Mouse (Mus musculus) MEL (cell line): ENCODE data around the gene Rnf144b. TPM values are rescaled to one million over a fixed set of nuclear protein-coding genes. Genes with fewer than 3 reads are reported as not detected.

Experiments
- DNase-seq: peaks from one replicate; pipeline ENCODE4 v3.0.0; 2011; ENCODE audit warnings: low read depth, low spot score
- H3K27ac ChIP-seq: 2 replicates; pipeline ENCODE4 v1.5.1; 2012; ENCODE audit warnings: low read depth, mild to moderate bottlenecking, control low read depth, low read length, moderate library complexity; ENCODE audit not compliant: control insufficient read depth
- H3K27me3 ChIP-seq, 2 experiments: fragments of 150-350 bp in 1 of 2; sonication (generic) in 1 of 2; 2 replicates each; pipeline ENCODE4 v1.6.1; 2012; ENCODE audit warnings: low read length in 2 of 2, mild to moderate bottlenecking in 2 of 2, improper control_type of control experiment in 1 of 2, moderate library complexity in 1 of 2; ENCODE audit not compliant: insufficient read depth in 2 of 2, control insufficient read depth in 1 of 2
- H3K36me3 ChIP-seq, 2 experiments: 2 replicates each; pipeline ENCODE4 v1.6.1; 2012 to 2014; ENCODE audit warnings: low read length in 2 of 2, improper control_type of control experiment in 1 of 2, inconsistent platforms in 1 of 2, mild to moderate bottlenecking in 1 of 2; ENCODE audit not compliant: insufficient read depth in 2 of 2, control insufficient read depth in 1 of 2
- H3K4me1 ChIP-seq, 2 experiments: fragments of 150-350 bp in 1 of 2; sonication (generic) in 1 of 2; 2 replicates each; pipeline ENCODE4 v1.6.1; 2012; ENCODE audit warnings: low read length in 2 of 2, improper control_type of control experiment in 1 of 2, mild to moderate bottlenecking in 1 of 2; ENCODE audit not compliant: insufficient read depth in 2 of 2, control insufficient read depth in 1 of 2
- H3K4me3 ChIP-seq, 2 experiments: fragments of 150-350 bp in 1 of 2; sonication (generic) in 1 of 2; 2 replicates each; pipeline ENCODE4 v1.5.1; 2012; ENCODE audit warnings: low read depth in 2 of 2, low read length in 2 of 2, mild to moderate bottlenecking in 2 of 2, moderate library complexity in 2 of 2, control low read depth in 1 of 2, improper control_type of control experiment in 1 of 2; ENCODE audit not compliant: control insufficient read depth in 1 of 2, insufficient read depth in 1 of 2
- H3K79me2 ChIP-seq: 2 replicates; pipeline ENCODE4 v1.6.1; 2012; ENCODE audit warnings: mild to moderate bottlenecking, low read length, moderate library complexity; ENCODE audit not compliant: control insufficient read depth, poor library complexity, insufficient read depth
- H3K9ac ChIP-seq: 2 replicates; pipeline ENCODE4 v1.6.1; 2012; ENCODE audit warnings: low read depth, mild to moderate bottlenecking, control low read depth, low read length, moderate library complexity; ENCODE audit not compliant: control insufficient read depth, poor library complexity, severe bottlenecking
- H3K9me3 ChIP-seq: fragments of 150-350 bp; sonication (generic); replicated peaks from 2 replicates; pipeline ENCODE4 v1.6.1; 2012; ENCODE audit warnings: mild to moderate bottlenecking, low read length, improper control_type of control experiment, moderate library complexity; ENCODE audit not compliant: insufficient read depth
- BHLHE40 ChIP-seq: IDR thresholded peaks from 2 replicates; pipeline ENCODE4 v1.6.1; 2012; ENCODE audit warnings: low read depth, mild to moderate bottlenecking, inconsistent platforms, low read length, improper control_type of control experiment, borderline replicate concordance
- CHD1 ChIP-seq: IDR thresholded peaks from 2 replicates; pipeline ENCODE4 v1.6.1; 2012; ENCODE audit warnings: low read depth, mild to moderate bottlenecking, inconsistent platforms, low read length, improper control_type of control experiment
- CTCF ChIP-seq, 3 experiments: IDR thresholded peaks in 2 of 3; conservative IDR thresholded peaks in 1 of 3; 2 replicates each; pipeline ENCODE4 v1.5.1; 2011 to 2012; ENCODE audit warnings: low read length in 3 of 3, low read depth in 2 of 3, mild to moderate bottlenecking in 2 of 3, improper control_type of control experiment in 1 of 3, inconsistent platforms in 1 of 3, mixed read lengths in 1 of 3, moderate library complexity in 1 of 3; ENCODE audit not compliant: control insufficient read depth in 1 of 3, insufficient read depth in 1 of 3, poor library complexity in 1 of 3, severe bottlenecking in 1 of 3
- E2F4 ChIP-seq: IDR thresholded peaks from 2 replicates; pipeline ENCODE4 v1.6.1; 2011; ENCODE audit warnings: low read depth, low read length, improper control_type of control experiment, borderline replicate concordance
- ELF1 ChIP-seq: IDR thresholded peaks from 2 replicates; pipeline ENCODE4 v1.6.1; 2014; ENCODE audit warnings: low read depth, mild to moderate bottlenecking, inconsistent platforms, low read length, improper control_type of control experiment, moderate library complexity
- EP300 ChIP-seq, 2 experiments: IDR thresholded peaks; 2 replicates each; pipeline ENCODE4 v1.6.1; 2011; ENCODE audit warnings: improper control_type of control experiment in 2 of 2, low read length in 2 of 2, low read depth in 1 of 2, mild to moderate bottlenecking in 1 of 2
- GABPA ChIP-seq: IDR thresholded peaks from 2 replicates; pipeline ENCODE4 v1.6.1; 2012; ENCODE audit warnings: low read depth, mild to moderate bottlenecking, inconsistent platforms, low read length, improper control_type of control experiment, moderate library complexity
- GATA1 ChIP-seq: IDR thresholded peaks from 2 replicates; pipeline ENCODE4 v1.6.1; 2011; ENCODE audit warnings: low read depth, low read length, improper control_type of control experiment
- HCFC1 ChIP-seq: IDR thresholded peaks from 2 replicates; pipeline ENCODE4 v1.6.1; 2012; ENCODE audit warnings: low read depth, mild to moderate bottlenecking, inconsistent platforms, low read length, improper control_type of control experiment, moderate library complexity
- JUND ChIP-seq: IDR thresholded peaks from 2 replicates; pipeline ENCODE4 v1.6.1; 2011; ENCODE audit warnings: low read depth, mild to moderate bottlenecking, improper control_type of control experiment, low read length
- KAT2A ChIP-seq: conservative IDR thresholded peaks from 2 replicates; pipeline ENCODE4 v1.6.1; 2012; ENCODE audit warnings: low read depth, low read length, improper control_type of control experiment, inconsistent platforms
- MAFK ChIP-seq: IDR thresholded peaks from 2 replicates; pipeline ENCODE4 v1.6.1; 2011; ENCODE audit warnings: low read depth, mild to moderate bottlenecking, low read length, improper control_type of control experiment, borderline replicate concordance
- MAX ChIP-seq: IDR thresholded peaks from 2 replicates; pipeline ENCODE4 v1.6.1; 2011; ENCODE audit warnings: low read length, improper control_type of control experiment
- MAZ ChIP-seq: IDR thresholded peaks from 2 replicates; pipeline ENCODE4 v1.6.1; 2012; ENCODE audit warnings: low read depth, mild to moderate bottlenecking, inconsistent platforms, low read length, improper control_type of control experiment
- MEF2A ChIP-seq: IDR thresholded peaks from 2 replicates; pipeline ENCODE4 v1.6.1; 2014; ENCODE audit warnings: low read depth, mild to moderate bottlenecking, inconsistent platforms, low read length, improper control_type of control experiment; ENCODE audit not compliant: poor library complexity, insufficient replicate concordance, severe bottlenecking; ENCODE audit errors: extremely low read depth
- MXI1 ChIP-seq: IDR thresholded peaks from 2 replicates; pipeline ENCODE4 v1.6.1; 2011; ENCODE audit warnings: mild to moderate bottlenecking, low read depth, low read length, improper control_type of control experiment
- MYB ChIP-seq: IDR thresholded peaks from 2 replicates; pipeline ENCODE4 v1.6.1; 2011; ENCODE audit warnings: mild to moderate bottlenecking, low read depth, low read length, improper control_type of control experiment
- NRF1 ChIP-seq: IDR thresholded peaks from 2 replicates; pipeline ENCODE4 v1.6.1; 2014; ENCODE audit warnings: low read depth, mild to moderate bottlenecking, inconsistent platforms, low read length, improper control_type of control experiment, moderate library complexity; ENCODE audit not compliant: poor library complexity, insufficient read depth, severe bottlenecking
- POLR2AphosphoS2 ChIP-seq: IDR thresholded peaks from 2 replicates; pipeline ENCODE4 v1.6.1; 2011; ENCODE audit warnings: low read length, improper control_type of control experiment
- POLR2AphosphoS5 ChIP-seq: IDR thresholded peaks from 2 replicates; pipeline ENCODE4 v1.6.1; 2012; ENCODE audit warnings: low read depth, borderline replicate concordance, mild to moderate bottlenecking, inconsistent platforms, low read length, moderate library complexity, mixed read lengths
- RCOR1 ChIP-seq: IDR thresholded peaks from 2 replicates; pipeline ENCODE4 v1.6.1; 2012; ENCODE audit warnings: low read depth, mild to moderate bottlenecking, inconsistent platforms, low read length, improper control_type of control experiment
- SIN3A ChIP-seq: IDR thresholded peaks from 2 replicates; pipeline ENCODE4 v1.6.1; 2012; ENCODE audit warnings: low read length, improper control_type of control experiment, inconsistent platforms
- SMC3 ChIP-seq: IDR thresholded peaks from 2 replicates; pipeline ENCODE4 v1.6.1; 2011; ENCODE audit warnings: low read depth, low read length, improper control_type of control experiment
- TAL1 ChIP-seq: IDR thresholded peaks from 2 replicates; pipeline ENCODE4 v1.6.1; 2012; ENCODE audit warnings: mild to moderate bottlenecking, inconsistent platforms, low read length, moderate library complexity, mixed read lengths
- TBP ChIP-seq: IDR thresholded peaks from 2 replicates; pipeline ENCODE4 v1.8.0; 2011; ENCODE audit warnings: low read depth, low read length, improper control_type of control experiment
- UBTF ChIP-seq: IDR thresholded peaks from 2 replicates; pipeline ENCODE4 v1.6.1; 2012; ENCODE audit warnings: low read depth, mild to moderate bottlenecking, inconsistent platforms, low read length, improper control_type of control experiment, moderate library complexity, borderline replicate concordance; ENCODE audit not compliant: insufficient read depth
- USF1 ChIP-seq: IDR thresholded peaks from 2 replicates; pipeline ENCODE4 v1.6.1; 2014; ENCODE audit warnings: low read depth, mild to moderate bottlenecking, inconsistent platforms, low read length, improper control_type of control experiment, moderate library complexity
- ZKSCAN1 ChIP-seq: IDR thresholded peaks from 2 replicates; pipeline ENCODE4 v1.6.1; 2012; ENCODE audit warnings: low read depth, mild to moderate bottlenecking, inconsistent platforms, low read length, improper control_type of control experiment, moderate library complexity
- ZNF384 ChIP-seq: IDR thresholded peaks from 2 replicates; pipeline ENCODE4 v1.6.1; 2012; ENCODE audit warnings: low read depth, mild to moderate bottlenecking, inconsistent platforms, low read length, improper control_type of control experiment
- polyA plus RNA-seq, 2 experiments: library from polyadenylated mRNA; stranded (reverse) in 1 of 2; unstranded in 1 of 2; fragments of >175 nt in 1 of 2; fragments of >200 nt in 1 of 2; gene quantifications; 2 replicates each; pipeline versions ENCODE4 v1.2.1 to v1.2.4; 2012; ENCODE audit warnings: low replicate concordance in 2 of 2, low read depth in 1 of 2; ENCODE audit not compliant: insufficient read length in 2 of 2, insufficient read depth in 1 of 2, missing spikeins in 1 of 2
- total RNA-seq: library from RNA; depleted of rRNA; stranded (reverse); fragments of 300-350 nt; gene quantifications from 2 replicates; pipeline ENCODE4 v1.2.3, GENCODE M21; 2012

Gene Rnf144b
- total and polyA plus RNA-seq, 3 experiments = not detected

DNA sequence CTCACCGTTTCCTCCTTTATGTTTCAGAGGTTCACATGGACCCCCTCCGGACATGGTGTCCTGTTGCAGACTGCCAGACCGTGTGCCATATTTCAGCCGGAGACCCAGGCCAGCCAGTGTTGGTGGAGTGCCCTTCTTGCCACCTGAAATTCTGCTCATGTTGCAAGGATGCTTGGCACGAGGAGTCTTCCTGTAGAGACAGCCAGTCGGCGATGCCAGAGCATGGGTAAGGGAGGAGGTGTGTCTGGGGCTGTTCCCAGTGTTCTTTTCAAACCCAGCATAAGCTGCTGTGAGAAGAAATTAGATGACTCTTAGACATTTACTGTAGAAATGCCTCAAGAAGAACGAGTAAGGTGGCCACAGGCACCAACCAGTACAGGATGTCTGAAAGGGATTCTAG lies 114.9 kb downstream of the Rnf144b start:
- TF ChIP-seq E2F4 (no peak), BHLHE40 (no peak), MAZ (no peak), GABPA (no peak), MAFK (no peak), SIN3A (no peak), USF1 (no peak), RCOR1 (no peak), ZNF384 (no peak), HCFC1 (no peak), MAX (no peak), KAT2A (no peak), EP300 (IDR thresholded peaks at IDR 0.05; ENCODE audit: low read depth in 1 of 2, low read length in 2 of 2) (no peak), UBTF (no peak)
- no peak overlapping the region for H3K27ac ChIP-seq
- H3K9ac ChIP-seq = no peak overlapping the region
- H3K9me3 ChIP-seq = no peaks in the 10 kb centered on the region
- no peaks in the 10 kb centered on the region for H3K36me3 ChIP-seq
- no peaks in the 10 kb centered on the region for H3K79me2 ChIP-seq
- H3K27me3 ChIP-seq = no peaks in the 10 kb centered on the region
- no peaks in the 10 kb centered on the region for H3K4me1 ChIP-seq
- no peak overlapping the region for H3K4me3 ChIP-seq
- DNase-seq = no peak

DNA sequence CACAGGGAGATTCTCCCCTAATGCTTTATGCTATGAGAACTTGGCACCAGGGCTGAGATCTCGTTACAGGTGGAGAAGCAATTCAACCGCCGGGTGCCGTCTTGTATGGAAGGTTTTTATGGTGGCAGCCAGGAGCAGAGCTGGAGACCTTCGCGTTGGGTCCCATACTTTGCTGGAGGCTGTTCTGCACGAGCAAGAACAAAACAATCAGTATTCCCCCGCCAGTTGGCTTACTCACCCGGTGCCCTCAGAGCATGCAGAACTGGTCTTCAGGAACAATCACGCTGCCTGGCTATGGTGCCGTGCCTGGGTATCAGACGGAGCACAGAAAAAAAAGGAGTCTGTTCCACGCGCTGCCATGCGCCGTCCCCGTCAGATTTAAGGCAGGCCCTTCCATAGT lies 115.7 kb downstream of the Rnf144b start:
- no peaks in the 10 kb centered on the region for H3K27me3 ChIP-seq
- no peak for DNase-seq

More for the DNA sequence above, 115.7 kb downstream of the Rnf144b start:
- Histone ChIP-seq H3K36me3 (no peaks in the 10 kb centered on the region), H3K27ac (no peak overlapping the region), H3K4me1 (no peaks in the 10 kb centered on the region), H3K9me3 (no peaks in the 10 kb centered on the region), H3K79me2 (no peaks in the 10 kb centered on the region), H3K9ac (no peak overlapping the region), H3K4me3 (no peak overlapping the region)
- TF ChIP-seq GABPA (no peak), TBP (no peak), MYB (no peak), MAFK (no peak), CTCF (IDR thresholded peaks at IDR 0.05 in 2 of 3, conservative IDR thresholded peaks at IDR 0.05 in 1 of 3; ENCODE audit: control insufficient read depth in 1 of 3, insufficient read depth in 1 of 3, low read depth in 2 of 3, low read length in 3 of 3, poor library complexity in 1 of 3, severe bottlenecking in 1 of 3) (no peak), ZKSCAN1 (no peak), CHD1 (no peak), MAZ (no peak), GATA1 (no peak), MEF2A (no peak), JUND (no peak), MAX (no peak), POLR2AphosphoS2 (no peak), NRF1 (no peak), EP300 (IDR thresholded peaks at IDR 0.05; ENCODE audit: low read depth in 1 of 2, low read length in 2 of 2) (no peak), TAL1 (no peak), POLR2AphosphoS5 (no peak), ELF1 (no peak), SMC3 (no peak), MXI1 (no peak)
